Mouse (Mus musculus) hindbrain, postnatal 0 days (tissue): Measurements from ENCODE around the gene Slc39a1. TPM values are rescaled to one million over a fixed set of nuclear protein-coding genes. Genes with fewer than 3 reads are reported as not detected.
A peak's percentile ranks its signal among the peaks of the same experiment; 100 is the strongest.

ENCODE experiments used
- ATAC-seq: fragments of 200-750 bp; cut with Nextera tagmentation; 2 replicates; pipeline ENCODE4 v1.8.0; 2017; ENCODE audit warnings: mild to moderate bottlenecking, moderate TSS enrichment, moderate library complexity
- DNase-seq: peaks from one replicate; pipeline ENCODE4 v3.0.0-alpha.2; 2015; ENCODE audit warnings: low spot score
- H3K27ac ChIP-seq: fragments of 300-500 bp; sonication (generic); 2 replicates; pipeline ENCODE4 v1.5.1; 2014; ENCODE audit warnings: mild to moderate bottlenecking
- H3K27me3 ChIP-seq: fragments of 300-500 bp; sonication (generic); 2 replicates; pipeline ENCODE4 v1.6.1; 2014; ENCODE audit warnings: low read length, mixed read lengths; ENCODE audit not compliant: insufficient read depth
- H3K36me3 ChIP-seq: fragments of 300-500 bp; sonication (generic); 2 replicates; pipeline ENCODE4 v1.6.1; 2014; ENCODE audit warnings: low read length, mixed read lengths; ENCODE audit not compliant: insufficient read depth
- H3K4me1 ChIP-seq: fragments of 300-500 bp; sonication (generic); 2 replicates; pipeline ENCODE4 v1.6.1; 2014; ENCODE audit warnings: antibody characterized with exemption, low read length, mixed read lengths; ENCODE audit not compliant: insufficient read depth
- H3K4me2 ChIP-seq: fragments of 300-500 bp; sonication (generic); 2 replicates; pipeline ENCODE4 v1.6.1; 2014; ENCODE audit warnings: low read depth, mild to moderate bottlenecking, low read length, moderate library complexity, mixed read lengths
- H3K4me3 ChIP-seq: fragments of 300-500 bp; sonication (generic); 2 replicates; pipeline ENCODE4 v1.5.1; 2014; ENCODE audit warnings: low read length
- H3K9ac ChIP-seq: fragments of 300-500 bp; sonication (generic); replicated peaks from 2 replicates; pipeline ENCODE4 v1.6.1; 2014; ENCODE audit warnings: mild to moderate bottlenecking, low read length, moderate library complexity, mixed read lengths
- H3K9me3 ChIP-seq: fragments of 300-500 bp; sonication (generic); 2 replicates; pipeline ENCODE4 v1.6.1; 2016; ENCODE audit warnings: low read length, mixed read lengths
- CTCF ChIP-seq: IDR thresholded peaks from 2 replicates; pipeline ENCODE4 v1.5.1; 2016; ENCODE audit warnings: antibody characterized with exemption, control low read depth, low read depth
- WGBS: fragments of 180-500 bp; shearing (Covaris S2); extraction: QIAGEN DNeasy Blood & Tissue Kit; methylation state at CpG from one replicate; pipeline ENCODE4 v1.1.7; 2014; 5-methylcytosine and 5-hydroxymethylcytosine counted together
- polyA plus RNA-seq: library from polyadenylated mRNA; unstranded; fragments of >200 nt; fragmentation: Nextera tagmentation; extraction: Ambion mirVana; gene quantifications from 2 replicates; pipeline ENCODE4 v1.2.1, GENCODE M21; 2015
- total RNA-seq: library from RNA; depleted of rRNA; stranded (reverse); fragments of >200 nt; gene quantifications from 2 replicates; pipeline ENCODE4 v1.2.3, GENCODE M21; 2014

Slc39a1 gene
- total and polyA plus RNA-seq, 2 experiments from 2014 or later, result 70.1 to 105 TPM

GRCm38 (mm10) chr3:90254419-90255193, 6.6 kb downstream of the Slc39a1 start:
- ATAC-seq, result no peak; the same call in 1 of the 2 replicates
- Histone ChIP-seq H3K27me3 (no peaks in the 10 kb centered on the region), H3K27ac (peak overlapping the region; percentile 89), H3K4me3 (peak overlapping the region; percentile 97), H3K9ac (peak overlapping the region; percentile 90), H3K9me3 (no peaks in the 10 kb centered on the region), H3K36me3 (peaks cover 19% of the 10 kb centered on the region), H3K4me2 (peak overlapping the region; percentile 89), H3K4me1 (peaks cover 5% of the 10 kb centered on the region)
- DNase-seq, result no peak
- WGBS, result under 1% methylated on average over 41 of the region's 41 CpGs
- no peak for TF ChIP-seq CTCF

- no peak for TF ChIP-seq CTCF
- Histone ChIP-seq H3K27me3 (no peaks in the 10 kb centered on the region), H3K36me3 (peaks cover 24% of the 10 kb centered on the region), H3K9ac (peak overlapping the region; percentile 90), H3K4me1 (peaks cover 5% of the 10 kb centered on the region), H3K27ac (peak overlapping the region; percentile 89; the same call in 1 of the 2 replicates), H3K4me2 (peak overlapping the region; percentile 89), H3K9me3 (no peaks in the 10 kb centered on the region), H3K4me3 (peak overlapping the region; percentile 97)
- ATAC-seq, result no peak
- no peak for DNase-seq
- 20% methylated on average over 2 of the region's 2 CpGs for WGBS
Observed at GRCm38 (mm10) chr3:90255194-90255565, 7.2 kb downstream of the Slc39a1 start.

- no peak for TF ChIP-seq CTCF
- H3K4me2 ChIP-seq, result peak overlapping the region; percentile 89; the same call in 1 of the 2 replicates
- no peak for DNase-seq
- WGBS, result 90% methylated on average over 14 of the region's 14 CpGs
- no peaks in the 10 kb centered on the region for H3K9me3 ChIP-seq
- peaks cover 5% of the 10 kb centered on the region for H3K4me1 ChIP-seq
- H3K27me3 ChIP-seq, result no peaks in the 10 kb centered on the region
- H3K9ac ChIP-seq, result no peak overlapping the region
- H3K36me3 ChIP-seq, result peaks cover 31% of the 10 kb centered on the region
- H3K27ac ChIP-seq, result no peak overlapping the region
- ATAC-seq, result no peak
- H3K4me3 ChIP-seq, result no peak overlapping the region
Observed at GRCm38 (mm10) chr3:90255784-90256353, 7.9 kb downstream of the Slc39a1 start.

GRCm38 (mm10) chr3:90256731-90257530, 9.0 kb downstream of the Slc39a1 start:
- 87% methylated on average over 19 of the region's 19 CpGs for WGBS
- Histone ChIP-seq H3K9me3 (no peaks in the 10 kb centered on the region), H3K27ac (no peak overlapping the region), H3K9ac (no peak overlapping the region), H3K27me3 (no peaks in the 10 kb centered on the region), H3K36me3 (peaks cover 42% of the 10 kb centered on the region), H3K4me1 (peaks cover 5% of the 10 kb centered on the region), H3K4me2 (no peak overlapping the region), H3K4me3 (no peak overlapping the region)
- DNase-seq (no peak), ATAC-seq (no peak)
- no peak for TF ChIP-seq CTCF

GRCm38 (mm10) chr3:90258521-90258920, 10.5 kb downstream of the Slc39a1 start:
- H3K36me3 ChIP-seq, result peaks cover 57% of the 10 kb centered on the region
- peaks cover 5% of the 10 kb centered on the region for H3K4me1 ChIP-seq
- no peak overlapping the region for H3K27ac ChIP-seq
- ATAC-seq, result no peak
- H3K9ac ChIP-seq, result no peak overlapping the region
- H3K4me3 ChIP-seq, result no peak overlapping the region
- H3K9me3 ChIP-seq, result no peaks in the 10 kb centered on the region
- DNase-seq, result no peak
- WGBS, result 94% methylated on average over 4 of the region's 4 CpGs
- TF ChIP-seq CTCF, result no peak
- no peak overlapping the region for H3K4me2 ChIP-seq
- no peaks in the 10 kb centered on the region for H3K27me3 ChIP-seq

- Histone ChIP-seq H3K36me3 (peaks cover 53% of the 10 kb centered on the region), H3K4me2 (no peak overlapping the region), H3K4me1 (no peaks in the 10 kb centered on the region), H3K27me3 (no peaks in the 10 kb centered on the region), H3K9ac (no peak overlapping the region), H3K27ac (no peak overlapping the region), H3K4me3 (no peak overlapping the region), H3K9me3 (no peaks in the 10 kb centered on the region)
- TF ChIP-seq CTCF, result no peak
- DNase-seq (no peak), ATAC-seq (no peak)
- WGBS, result 92% methylated on average over 5 of the region's 5 CpGs
Observed at GRCm38 (mm10) chr3:90263121-90263771, 15.3 kb downstream of the Slc39a1 start.
